Mouse (Mus musculus) embryonic facial prominence, embryonic 10.5 days (tissue): ENCODE measurements at regions not wholly inside any gene's neighbourhood (a gene's known extent, or its start where the extent isn't known, plus 50 kb on each side); places are given as distances from the start of the nearest gene placed in this dataset.

Experiments used
- DNase-seq: peaks from one replicate; pipeline ENCODE4 v3.0.0-alpha.2; 2017; ENCODE audit warnings: low spot score
- H3K27ac ChIP-seq: fragments of 300-500 bp; sonication (generic); replicated peaks from 2 replicates; pipeline ENCODE4 v1.5.1; 2016; ENCODE audit warnings: mild to moderate bottlenecking
- H3K27me3 ChIP-seq: fragments of 300-500 bp; sonication (generic); replicated peaks from 2 replicates; pipeline ENCODE4 v1.6.1; 2016; ENCODE audit warnings: low read depth, mild to moderate bottlenecking; ENCODE audit not compliant: poor library complexity, severe bottlenecking
- H3K36me3 ChIP-seq: fragments of 300-500 bp; sonication (generic); replicated peaks from 2 replicates; pipeline ENCODE4 v1.6.1; 2016; ENCODE audit warnings: mild to moderate bottlenecking, moderate library complexity
- H3K4me1 ChIP-seq: fragments of 300-500 bp; sonication (generic); 2 replicates; pipeline ENCODE4 v1.6.1; 2016
- H3K4me3 ChIP-seq: fragments of 300-500 bp; sonication (generic); 2 replicates; pipeline ENCODE4 v1.5.1; 2016; ENCODE audit warnings: mild to moderate bottlenecking, moderate library complexity
- H3K9me3 ChIP-seq: fragments of 300-500 bp; sonication (generic); 2 replicates; pipeline ENCODE4 v1.6.1; 2016; ENCODE audit warnings: mild to moderate bottlenecking
- WGBS: fragments of 180-500 bp; shearing (Covaris S2); methylation state at CpG from one replicate; pipeline ENCODE4 v1.1.7; 2016; 5-methylcytosine and 5-hydroxymethylcytosine counted together

GRCm38 (mm10) chr12:49836282-49837070 is 451.5 kb downstream of the Gm43517 start:
- H3K9me3 ChIP-seq, result no peaks in the 10 kb centered on the region
- DNase-seq, result no peak

GRCm38 (mm10) chr12:49885507-49885906 is 500.5 kb downstream of the Gm43517 start:
- H3K4me1 ChIP-seq, result no peaks in the 10 kb centered on the region
- H3K27me3 ChIP-seq, result no peaks in the 10 kb centered on the region
- H3K4me3 ChIP-seq, result no peak overlapping the region
- DNase-seq, result no peak
- H3K27ac ChIP-seq, result no peak overlapping the region
- WGBS, result 88% methylated on average over 2 of the region's 2 CpGs
- no peaks in the 10 kb centered on the region for H3K9me3 ChIP-seq
- H3K36me3 ChIP-seq, result no peaks in the 10 kb centered on the region

More at GRCm38 (mm10) chr12:49836282-49837070, 451.5 kb downstream of the Gm43517 start:
- 57% methylated on average over 7 of the region's 7 CpGs for WGBS
- H3K4me1 ChIP-seq, result peaks cover 6% of the 10 kb centered on the region
- H3K4me3 ChIP-seq, result no peak overlapping the region
- H3K27me3 ChIP-seq, result no peaks in the 10 kb centered on the region
- H3K36me3 ChIP-seq, result no peaks in the 10 kb centered on the region
- H3K27ac ChIP-seq, result no peak overlapping the region

GRCm38 (mm10) chr12:49887246-49887645 is 502.3 kb downstream of the Gm43517 start:
- no peak for DNase-seq
- H3K9me3 ChIP-seq, result no peaks in the 10 kb centered on the region
- no peaks in the 10 kb centered on the region for H3K4me1 ChIP-seq
- H3K27me3 ChIP-seq, result no peaks in the 10 kb centered on the region
- H3K27ac ChIP-seq, result no peak overlapping the region
- no peak overlapping the region for H3K4me3 ChIP-seq
- WGBS, result 76% methylated on average over 2 of the region's 2 CpGs
- H3K36me3 ChIP-seq, result no peaks in the 10 kb centered on the region

DNA sequence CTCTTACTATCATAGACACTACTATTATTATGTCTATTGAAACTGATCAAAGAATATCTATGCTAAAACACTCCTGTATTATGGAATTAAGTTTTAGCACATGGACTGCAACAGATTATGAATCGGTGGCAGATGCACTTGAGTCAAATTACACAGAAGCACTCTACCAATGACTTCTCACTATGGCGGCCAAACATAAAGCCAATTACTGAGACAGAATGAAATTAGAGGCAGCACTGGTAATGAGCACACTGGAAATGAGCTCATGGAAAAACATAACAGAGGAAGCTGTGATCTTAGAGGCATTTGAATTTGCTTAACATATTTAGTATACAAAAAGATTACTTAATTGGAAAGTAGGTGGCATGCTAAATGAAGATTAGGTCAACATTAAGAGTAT is 512.8 kb downstream of the Gm43517 start:
- 81% methylated on average over 2 of the region's 2 CpGs for WGBS
- Histone ChIP-seq H3K4me3 (no peak overlapping the region), H3K4me1 (no peaks in the 10 kb centered on the region), H3K36me3 (no peaks in the 10 kb centered on the region), H3K27me3 (no peaks in the 10 kb centered on the region), H3K27ac (no peak overlapping the region), H3K9me3 (no peaks in the 10 kb centered on the region)
- DNase-seq, result no peak

- Histone ChIP-seq H3K27ac (no peak overlapping the region), H3K27me3 (no peaks in the 10 kb centered on the region), H3K9me3 (no peaks in the 10 kb centered on the region), H3K36me3 (no peaks in the 10 kb centered on the region), H3K4me3 (no peak overlapping the region), H3K4me1 (no peaks in the 10 kb centered on the region)
- no peak for DNase-seq
- 87% methylated on average over 3 of the region's 3 CpGs for WGBS
These were observed 530.7 kb downstream of the Gm43517 start for GRCm38 (mm10) chr12:49915691-49916090.

GRCm38 (mm10) chr12:49921608-49922007 is 536.6 kb downstream of the Gm43517 start:
- no peak for DNase-seq
- H3K9me3 ChIP-seq, result no peaks in the 10 kb centered on the region
- no peak overlapping the region for H3K4me3 ChIP-seq
- H3K36me3 ChIP-seq, result no peaks in the 10 kb centered on the region
- H3K27ac ChIP-seq, result no peak overlapping the region
- H3K27me3 ChIP-seq, result no peaks in the 10 kb centered on the region
- H3K4me1 ChIP-seq, result no peaks in the 10 kb centered on the region
- 73% methylated on average over 2 of the region's 2 CpGs for WGBS

DNA sequence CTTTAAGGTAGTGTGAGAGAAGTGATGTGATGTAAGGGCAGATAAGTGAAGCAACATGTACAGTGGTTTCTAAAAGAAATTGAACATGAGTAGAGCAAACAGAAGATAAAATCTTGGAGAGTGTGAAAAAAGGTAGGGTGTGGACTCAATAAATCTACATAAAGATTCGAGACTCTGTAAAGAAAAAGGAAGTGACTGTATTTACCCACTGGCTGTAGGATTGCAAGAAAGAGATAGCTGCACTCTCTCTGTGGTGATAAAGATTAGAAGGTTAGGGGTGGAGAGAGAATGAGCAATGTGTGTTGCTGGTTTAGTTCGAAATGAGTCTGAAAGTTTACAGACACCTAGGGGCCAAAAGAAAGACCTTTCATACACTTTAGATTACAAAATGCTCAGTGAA is 555.8 kb downstream of the Gm43517 start:
- DNase-seq, result no peak
- H3K4me3 ChIP-seq, result no peak overlapping the region
- H3K36me3 ChIP-seq, result no peaks in the 10 kb centered on the region
- WGBS, result 89% methylated on average over 2 of the region's 2 CpGs
- H3K9me3 ChIP-seq, result no peaks in the 10 kb centered on the region
- no peaks in the 10 kb centered on the region for H3K27me3 ChIP-seq
- no peak overlapping the region for H3K27ac ChIP-seq
- H3K4me1 ChIP-seq, result peaks cover 5% of the 10 kb centered on the region; the same call in 1 of the 2 replicates

DNA sequence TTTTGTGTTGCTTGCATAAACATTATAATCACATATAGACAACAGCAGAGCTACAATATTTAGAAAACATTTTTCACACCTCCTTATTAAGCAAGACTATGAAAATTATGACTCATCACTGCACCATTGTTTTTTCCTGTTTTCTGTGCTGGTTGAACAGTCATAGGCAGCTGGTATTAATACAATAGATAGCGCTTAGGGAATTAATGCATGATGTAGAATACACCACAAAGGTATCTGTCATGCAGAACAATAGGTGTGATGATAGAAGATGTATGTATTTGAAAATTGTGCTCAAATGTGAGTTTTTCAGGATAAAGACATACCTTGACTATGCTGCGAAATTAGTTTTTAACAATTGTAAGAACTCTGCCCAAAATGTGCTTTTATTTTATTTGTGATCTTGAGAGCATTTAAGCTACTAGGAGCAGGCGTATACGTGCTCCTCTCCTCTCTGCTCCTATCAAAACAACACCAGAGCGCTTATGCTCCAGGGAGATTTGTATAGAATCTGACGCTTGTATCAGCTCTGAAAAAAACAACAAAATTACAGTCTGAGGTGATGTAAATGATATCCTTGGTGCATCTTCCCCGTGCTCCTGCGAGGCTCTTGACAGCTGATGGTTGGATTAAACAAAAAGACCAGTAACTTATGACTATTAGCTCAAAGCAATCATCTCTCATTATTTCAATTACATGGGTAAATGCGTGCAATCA is 560.1 kb downstream of the Gm43517 start:
- H3K4me1 ChIP-seq, result peaks cover 12% of the 10 kb centered on the region; the same call in 1 of the 2 replicates
- DNase-seq, result no peak
- 67% methylated on average over 9 of the region's 9 CpGs for WGBS

GRCm38 (mm10) chr12:49945628-49946220 is 560.8 kb downstream of the Gm43517 start:
- H3K4me1 ChIP-seq, result peaks cover 12% of the 10 kb centered on the region; the same call in 1 of the 2 replicates
- H3K9me3 ChIP-seq, result no peaks in the 10 kb centered on the region
- 68% methylated on average over 4 of the region's 4 CpGs for WGBS
- no peaks in the 10 kb centered on the region for H3K27me3 ChIP-seq
- no peak overlapping the region for H3K4me3 ChIP-seq
- DNase-seq, result no peak
- no peak overlapping the region for H3K27ac ChIP-seq
- no peaks in the 10 kb centered on the region for H3K36me3 ChIP-seq

More for the DNA sequence above, 560.1 kb downstream of the Gm43517 start:
- Histone ChIP-seq H3K27ac (no peak overlapping the region), H3K27me3 (no peaks in the 10 kb centered on the region), H3K4me3 (no peak overlapping the region), H3K9me3 (no peaks in the 10 kb centered on the region), H3K36me3 (no peaks in the 10 kb centered on the region)

DNA sequence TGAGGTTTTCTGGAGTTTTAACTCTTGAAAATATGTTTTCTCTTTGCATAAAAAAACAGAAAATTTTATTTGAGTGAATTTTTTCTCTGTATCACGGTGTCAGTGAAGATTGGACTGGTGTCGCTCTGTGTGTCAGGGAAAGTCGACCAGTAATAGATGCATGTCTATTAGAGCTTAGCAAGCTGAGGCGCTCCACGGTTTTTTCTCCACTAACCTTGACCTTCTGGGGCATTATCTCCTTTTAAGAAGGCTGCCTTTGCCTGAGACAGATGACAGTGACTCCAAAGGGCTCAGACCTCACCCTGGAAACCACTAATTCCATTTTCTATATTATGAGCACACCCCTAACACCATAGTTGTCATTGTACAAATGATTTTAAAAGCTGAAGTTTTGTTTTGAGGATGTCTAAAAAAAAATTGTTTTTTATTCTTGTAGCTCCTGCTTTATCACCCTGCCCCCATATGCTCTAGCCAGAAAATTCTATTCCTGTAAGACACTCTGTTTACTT is 561.8 kb downstream of the Gm43517 start:
- H3K27ac ChIP-seq, result no peak overlapping the region
- WGBS, result 68% methylated on average over 5 of the region's 5 CpGs
- H3K27me3 ChIP-seq, result no peaks in the 10 kb centered on the region
- no peak overlapping the region for H3K4me3 ChIP-seq
- H3K36me3 ChIP-seq, result no peaks in the 10 kb centered on the region
- H3K4me1 ChIP-seq, result peaks cover 12% of the 10 kb centered on the region; the same call in 1 of the 2 replicates
- no peak for DNase-seq
- no peaks in the 10 kb centered on the region for H3K9me3 ChIP-seq

DNA sequence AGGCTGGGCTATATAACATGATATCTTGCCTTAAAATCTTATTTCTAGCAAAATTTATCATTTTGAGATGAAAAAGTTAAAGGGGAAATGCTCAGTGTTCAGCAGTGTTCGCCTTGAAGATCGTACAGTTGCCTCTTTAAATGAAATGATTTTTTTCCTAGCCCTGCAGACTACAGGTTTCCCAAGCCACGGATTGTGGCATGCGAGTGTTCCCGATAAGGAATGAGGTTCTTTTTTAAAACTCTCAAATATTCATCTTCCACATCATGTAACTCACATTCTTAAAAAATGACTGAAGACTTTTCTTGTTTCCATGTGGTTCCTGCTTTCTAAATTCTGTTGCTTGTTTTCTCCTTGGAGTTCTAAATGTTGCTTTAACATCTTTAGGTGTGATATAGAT is 566.0 kb downstream of the Gm43517 start:
- no peak overlapping the region for H3K4me3 ChIP-seq
- H3K4me1 ChIP-seq, result peaks cover 5% of the 10 kb centered on the region; the same call in 1 of the 2 replicates
- H3K9me3 ChIP-seq, result no peaks in the 10 kb centered on the region
- 88% methylated on average over 5 of the region's 5 CpGs for WGBS
- no peaks in the 10 kb centered on the region for H3K36me3 ChIP-seq
- H3K27ac ChIP-seq, result no peak overlapping the region
- DNase-seq, result no peak
- no peaks in the 10 kb centered on the region for H3K27me3 ChIP-seq

- 50% methylated on average over 5 of the region's 5 CpGs for WGBS
- peak; percentile 13 for DNase-seq
These were observed 566.8 kb downstream of the Gm43517 start for GRCm38 (mm10) chr12:49951821-49952220.

More at GRCm38 (mm10) chr12:49951821-49952220, 566.8 kb downstream of the Gm43517 start:
- Histone ChIP-seq H3K9me3 (no peaks in the 10 kb centered on the region), H3K36me3 (no peaks in the 10 kb centered on the region), H3K4me3 (no peak overlapping the region), H3K27me3 (no peaks in the 10 kb centered on the region), H3K27ac (no peak overlapping the region), H3K4me1 (peaks cover under 1% of the 10 kb centered on the region; the same call in 1 of the 2 replicates)
